Mouse (Mus musculus) bone marrow, adult 2 months (tissue): ENCODE data around the gene Cela1.

ENCODE experiments used
- CTCF ChIP-seq: fragments of 200-500 bp; IDR thresholded peaks from 2 replicates; pipeline ENCODE4 v1.5.1; 2011; ENCODE audit warnings: low read length, control low read depth; ENCODE audit not compliant: control insufficient read depth, insufficient read depth
- POLR2A ChIP-seq: fragments of 200-500 bp; IDR thresholded peaks from 2 replicates; pipeline ENCODE4 v1.6.1; 2011; ENCODE audit warnings: low read depth, mild to moderate bottlenecking, control low read depth, low read length, borderline replicate concordance; ENCODE audit not compliant: control insufficient read depth

DNA sequence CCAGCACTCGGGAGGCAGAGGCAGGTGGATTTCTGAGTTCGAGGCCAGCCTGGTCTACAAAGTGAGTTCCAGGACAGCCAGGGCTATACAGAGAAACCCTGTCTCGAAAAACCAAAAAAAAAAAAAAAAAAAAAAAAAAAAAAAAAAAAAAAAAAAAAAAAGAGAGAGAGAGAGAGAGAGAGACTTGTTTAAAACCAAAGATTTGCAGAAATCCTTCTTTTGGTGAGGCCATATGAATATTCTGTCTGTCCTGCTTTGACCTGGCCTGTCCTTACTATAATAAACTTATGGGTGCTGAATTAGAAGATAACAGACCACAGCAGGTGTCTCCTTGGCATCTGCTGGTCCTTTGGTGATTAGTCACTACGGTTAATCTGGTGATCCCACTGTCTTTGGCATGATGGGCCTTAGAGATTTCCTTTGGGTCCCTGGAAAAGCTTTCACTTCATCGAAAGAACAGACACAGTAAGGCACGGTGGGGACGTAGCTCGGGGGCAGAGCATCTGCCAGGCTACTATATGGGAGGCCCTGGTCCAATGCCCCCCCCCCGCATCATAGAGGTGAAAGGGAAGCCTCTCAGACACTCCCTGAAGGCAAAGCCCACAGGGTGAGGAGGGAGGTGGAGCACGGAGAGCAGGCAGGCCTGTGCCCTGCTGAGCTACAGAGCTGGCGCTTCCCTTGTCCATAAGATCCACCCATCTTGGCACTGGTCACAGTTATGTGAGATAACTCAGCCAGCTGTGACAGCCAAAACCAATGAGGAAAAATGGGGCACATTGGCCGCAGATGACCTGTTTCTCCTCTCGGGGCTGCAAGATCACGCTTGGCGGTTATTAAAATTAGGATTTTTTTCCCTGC, 47.6 kb upstream of the Cela1 start:
- TF ChIP-seq CTCF (no peak), POLR2A (no peak)
